Mouse (Mus musculus) heart, adult 18-20 months (tissue): ENCODE measurements around the gene Dgki. TPM values are rescaled to one million over a fixed set of nuclear protein-coding genes. Genes with fewer than 3 reads are reported as not detected.
A peak's percentile ranks its signal among the peaks of the same experiment; 100 is the strongest.

Experiments
- DNase-seq, 2 experiments: peaks; one replicate each; pipeline ENCODE4 v3.0.0; 2021 to 2022; ENCODE audit warnings: mixed read lengths in 1 of 2
- long read RNA-seq, 2 experiments: library from polyadenylated mRNA; stranded (forward); transcript quantifications; one replicate each; pipeline ENCODE4 v2.0.0; 2021
- total RNA-seq, 2 experiments: library from RNA; stranded (reverse); gene quantifications; 2 replicates each; pipeline ENCODE4 v1.2.3; 2021

The Dgki gene
- under 1 TPM; 0.17 to 0.64 TPM for total RNA-seq
- long read RNA-seq, experiment 1, partial matches to known transcripts, result 0 of 1 reads
- long read RNA-seq, experiment 1, other reads (novel, unspliced or antisense), result 1 of 1 reads
- long read RNA-seq, experiment 2, result 0 reads

DNA sequence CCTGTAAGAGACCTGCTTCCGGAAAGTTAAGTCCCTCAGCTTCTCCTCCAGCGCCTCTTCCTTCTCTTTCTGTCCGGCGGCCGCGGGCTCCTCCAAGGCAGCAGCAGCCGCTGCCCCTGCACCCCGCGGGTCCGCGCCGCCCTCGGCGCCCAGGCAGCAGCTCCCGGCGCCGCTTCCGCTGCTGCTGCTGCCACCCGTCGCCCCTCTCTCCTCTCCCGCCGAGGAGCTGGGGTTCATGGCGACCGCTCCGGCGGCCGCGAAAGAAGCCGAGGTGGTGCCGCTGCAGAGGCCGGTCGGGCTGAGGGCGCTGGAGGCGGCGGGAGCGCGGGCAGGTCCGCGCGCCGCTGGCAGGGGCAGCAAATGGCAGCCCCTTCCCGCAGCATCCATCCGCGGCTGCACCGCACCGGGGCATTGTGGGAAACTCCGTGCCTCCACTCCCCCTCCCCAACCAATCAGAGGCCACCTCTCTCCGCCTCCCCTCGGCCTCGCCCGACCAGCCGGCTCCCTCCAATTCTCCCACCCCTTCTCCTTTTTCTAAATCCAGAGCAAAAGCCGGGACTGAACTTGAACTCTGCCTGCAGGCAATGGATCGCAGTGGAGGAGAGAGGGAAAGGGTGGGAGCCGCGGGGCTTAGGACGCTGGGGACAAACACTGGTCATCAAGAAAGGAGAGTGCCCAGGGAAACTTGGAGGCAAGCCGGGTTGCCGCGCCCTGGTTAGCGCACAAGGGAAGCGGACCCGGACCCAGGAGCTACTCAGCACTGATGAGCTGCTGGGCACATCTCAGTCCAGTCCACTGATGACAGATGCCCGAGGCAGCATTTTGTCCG, at the start of gene Dgki:
TSS of gene Dgki (minus strand) at position 623 of the 829 bp plus-strand sequence.
- peak in 1 of 2 experiments; percentile 7 for DNase-seq

- no peak for DNase-seq
Measured at GRCm38 (mm10) chr6:37347606-37348005, 47.6 kb upstream of the Dgki start.

DNA sequence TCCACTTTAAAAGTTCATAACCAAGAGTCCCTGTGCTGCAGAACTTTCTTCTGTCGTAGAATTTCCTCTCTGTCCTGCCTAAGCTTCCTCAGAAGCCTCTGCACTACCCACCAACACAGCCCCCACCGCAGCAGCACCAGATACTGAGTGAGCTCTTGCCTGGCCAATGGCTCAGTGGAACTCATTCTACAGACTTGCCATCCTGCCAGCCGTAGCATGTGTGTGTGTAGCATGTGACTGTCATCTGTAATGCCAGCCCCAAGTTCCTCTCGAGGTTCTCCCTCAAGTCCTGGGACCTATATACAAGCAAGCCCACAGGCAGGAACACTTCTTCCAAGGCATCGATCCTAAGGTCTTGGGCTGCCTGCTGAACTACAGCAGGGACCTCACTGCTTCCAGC, 38.1 kb upstream of the Dgki start:
- DNase-seq, result no peak

DNA sequence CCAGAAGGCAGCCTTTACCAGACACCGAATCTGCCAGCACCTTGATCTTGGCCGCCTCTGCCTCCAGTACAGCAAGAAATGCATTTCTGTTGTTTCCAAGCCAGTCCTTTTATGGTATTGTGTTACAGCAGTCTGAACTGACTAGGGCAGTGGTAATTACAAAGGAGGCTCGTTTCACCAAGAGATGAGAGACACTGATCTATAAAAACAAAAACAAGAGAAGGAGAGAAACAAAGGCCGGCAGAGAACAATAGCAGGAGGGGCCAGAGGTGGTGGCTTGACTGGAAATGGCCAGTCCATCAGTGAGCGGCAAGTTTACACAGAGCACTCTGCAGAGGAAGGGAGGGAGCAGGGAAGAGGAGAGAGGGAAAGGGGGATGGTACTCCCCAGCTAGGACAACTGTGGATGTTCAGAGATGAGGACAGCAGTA, 36.9 kb upstream of the Dgki start:
- DNase-seq, result no peak

- DNase-seq, result no peak
Measured at GRCm38 (mm10) chr6:37336381-37336780, 36.4 kb upstream of the Dgki start.

- no peak for DNase-seq
Measured at GRCm38 (mm10) chr6:37332846-37333245, 32.9 kb upstream of the Dgki start.

- peak in 1 of 2 experiments; percentile 33 for DNase-seq
Measured at GRCm38 (mm10) chr6:37329901-37330864, 30.2 kb upstream of the Dgki start.

GRCm38 (mm10) chr6:37329376-37329775, 29.4 kb upstream of the Dgki start:
- DNase-seq, result no peak

GRCm38 (mm10) chr6:37328671-37329070, 28.7 kb upstream of the Dgki start:
- DNase-seq, result no peak

- no peak for DNase-seq
Measured at GRCm38 (mm10) chr6:37327519-37327918, 27.5 kb upstream of the Dgki start.

- DNase-seq, result peak; percentile 36 to 39
Measured at GRCm38 (mm10) chr6:37326603-37326955, 26.6 kb upstream of the Dgki start.

DNA sequence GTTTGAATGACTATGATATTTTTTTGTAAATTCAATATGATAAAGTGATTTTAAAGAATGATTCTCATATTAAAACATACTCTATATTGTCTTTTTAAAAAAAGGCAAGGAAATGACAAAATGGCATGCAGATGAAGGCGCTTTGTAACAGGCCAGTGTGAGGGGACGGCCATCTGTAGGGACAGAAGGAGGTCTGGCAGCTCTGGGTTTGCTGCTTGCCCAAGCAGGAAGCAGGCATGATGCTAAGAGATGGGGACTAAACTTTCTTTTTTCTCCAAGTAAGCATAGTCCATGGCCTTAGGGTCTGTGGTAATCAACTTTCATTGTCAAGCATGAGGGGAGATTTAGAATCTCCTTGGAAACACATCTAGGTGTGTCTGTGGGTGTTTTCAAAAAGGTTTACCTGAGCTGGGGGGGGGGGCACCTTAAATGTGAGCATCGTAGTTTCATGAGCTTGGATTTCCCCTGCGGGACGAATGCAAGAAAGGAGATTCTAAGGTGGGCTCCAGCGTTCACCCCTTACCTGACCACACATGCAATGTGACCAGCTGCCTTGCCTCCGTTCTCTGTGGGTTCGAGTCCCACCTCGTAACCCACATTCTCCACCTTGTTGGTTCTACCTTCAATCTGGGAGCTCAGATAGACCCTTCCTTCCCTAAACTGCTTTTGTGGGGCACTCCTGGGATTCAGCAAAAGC, 26.1 kb upstream of the Dgki start:
- DNase-seq, result no peak

DNA sequence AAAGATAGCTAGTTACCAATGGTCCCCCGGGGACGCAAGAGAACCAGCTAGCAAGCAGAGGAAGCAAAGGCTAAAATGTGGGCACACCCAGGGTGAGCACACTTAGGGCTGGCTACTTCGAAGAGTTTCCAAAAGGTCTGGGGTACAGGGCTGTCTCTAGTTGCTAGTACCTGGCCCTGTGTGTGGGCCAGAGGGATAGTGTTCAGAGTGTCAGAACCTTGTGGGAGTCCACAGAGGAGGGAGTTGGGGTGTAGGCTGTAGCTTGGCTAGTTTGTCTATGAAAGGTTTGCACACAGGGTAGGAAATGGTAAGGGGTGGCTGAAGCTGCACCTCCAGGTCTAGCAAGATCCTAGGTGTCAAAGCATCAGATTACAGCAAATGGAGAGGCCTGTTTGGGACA, 25.1 kb upstream of the Dgki start:
- DNase-seq, result no peak

DNA sequence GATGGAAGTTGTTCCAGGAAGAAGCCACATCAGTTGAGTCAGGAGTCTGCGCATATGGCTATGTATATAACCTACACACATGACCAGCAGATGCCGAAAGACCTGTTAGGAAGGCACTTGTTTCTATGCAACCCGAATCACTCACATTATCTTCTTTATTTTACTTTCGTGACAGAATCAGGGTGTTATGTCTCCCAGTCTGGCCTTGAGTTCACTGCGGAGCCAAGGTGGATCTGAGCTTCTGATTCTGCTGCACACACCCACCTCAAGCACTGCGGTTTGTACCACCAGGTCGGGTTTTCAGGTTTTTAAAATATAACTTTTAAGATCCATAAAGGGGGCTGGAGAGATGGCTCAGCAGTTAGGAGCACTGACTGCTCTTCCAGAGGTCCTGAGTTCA, 22.7 kb upstream of the Dgki start:
- DNase-seq, result no peak

DNA sequence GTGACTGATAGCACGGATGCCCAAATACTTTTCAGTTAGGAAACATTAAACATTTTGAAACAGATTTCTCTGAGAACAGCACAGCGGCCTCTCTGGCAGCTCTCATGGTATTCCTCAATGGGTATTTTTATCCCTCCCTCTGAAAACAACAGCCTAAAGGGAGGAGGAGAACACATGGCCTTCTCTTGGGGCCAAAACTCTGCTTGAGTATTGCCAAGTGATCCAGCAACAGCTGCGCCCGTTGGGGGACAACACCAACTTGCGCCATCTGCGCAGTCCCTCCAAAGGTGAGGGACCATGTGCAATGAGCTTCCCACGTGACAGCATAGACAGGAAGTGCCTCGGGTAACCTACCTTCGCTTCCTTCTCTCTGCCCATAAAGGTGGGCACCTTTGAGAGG, 22.1 kb upstream of the Dgki start:
- no peak for DNase-seq

DNA sequence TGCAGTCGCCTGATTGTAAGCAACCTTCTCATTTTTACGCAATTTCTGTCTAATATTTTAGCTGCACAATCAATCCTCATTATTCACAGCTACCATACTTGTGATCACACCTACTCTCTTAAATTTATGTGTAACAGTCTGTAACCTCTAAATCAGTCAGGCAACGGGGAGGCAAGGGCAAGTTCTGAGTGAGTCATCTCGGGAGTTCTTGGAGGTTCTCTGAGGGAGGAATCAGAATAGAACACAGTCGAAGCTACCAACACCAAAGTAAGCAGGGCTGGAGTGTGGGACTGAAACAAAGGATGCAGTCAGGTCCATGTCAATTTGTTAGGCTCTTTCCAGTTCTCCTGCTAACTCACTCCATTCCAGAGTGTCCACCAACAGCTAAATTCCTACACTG, 17.9 kb upstream of the Dgki start:
- DNase-seq, result no peak

DNA sequence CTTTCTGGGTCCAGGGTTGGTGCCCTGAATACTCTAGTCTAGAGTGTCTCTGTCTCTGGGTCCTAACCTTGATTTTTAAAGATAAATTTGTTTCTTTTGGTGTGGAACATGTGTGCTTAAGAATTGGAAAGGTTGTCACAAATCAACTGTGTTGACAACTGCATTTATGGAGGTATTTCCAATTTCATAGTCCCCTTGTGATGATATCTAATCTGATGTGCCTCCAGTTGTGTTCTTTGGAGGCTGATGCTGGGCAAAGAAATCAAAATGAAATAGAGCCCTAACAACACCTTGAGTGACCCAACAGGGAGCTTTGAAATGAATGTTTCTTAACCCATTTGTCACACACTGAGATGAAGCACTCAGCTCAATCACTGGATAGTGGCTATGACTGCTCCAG, 15.5 kb upstream of the Dgki start:
- DNase-seq, result no peak

DNA sequence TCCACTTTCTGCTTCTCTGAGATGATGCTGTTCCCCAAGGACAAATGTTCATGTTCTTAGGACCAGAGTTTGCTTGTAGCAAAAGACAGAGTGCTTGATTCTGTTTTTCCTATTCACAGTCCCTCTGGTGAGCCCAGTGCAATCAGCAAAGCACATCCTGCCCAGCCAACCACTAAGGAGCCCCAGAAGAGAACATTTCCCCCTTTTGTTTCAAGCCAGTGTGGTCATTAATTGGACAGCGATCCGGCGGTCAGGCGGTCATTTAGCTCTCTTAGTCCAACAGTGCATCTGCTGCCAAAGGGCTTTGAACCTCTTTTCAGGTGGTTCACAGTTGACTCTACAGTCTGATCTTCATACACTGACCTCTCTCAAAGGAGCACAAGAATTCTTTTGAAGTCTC, 10.6 kb upstream of the Dgki start:
- DNase-seq, result no peak

DNA sequence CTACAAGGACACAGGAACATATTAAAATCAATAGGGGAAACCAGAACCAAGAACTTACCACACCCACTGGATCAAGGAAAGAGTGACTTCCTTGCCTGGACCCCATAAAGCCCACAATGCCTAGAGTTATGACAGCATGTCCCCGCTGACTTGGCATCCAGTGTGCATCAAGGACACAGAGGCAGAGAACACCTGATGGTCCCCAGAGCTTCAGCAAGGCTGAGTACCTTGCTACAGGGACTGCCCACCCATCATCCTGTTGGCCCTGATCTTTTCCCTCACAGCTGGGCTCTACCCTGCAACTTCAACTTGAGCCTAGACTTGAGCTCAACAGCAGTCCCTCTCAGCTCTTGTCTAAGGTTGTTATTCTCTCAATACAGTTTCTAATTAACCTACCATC, 6.6 kb upstream of the Dgki start:
- no peak for DNase-seq

- DNase-seq, result no peak
Measured at GRCm38 (mm10) chr6:37300492-37300891, 508 bp upstream of the Dgki start.

DNA sequence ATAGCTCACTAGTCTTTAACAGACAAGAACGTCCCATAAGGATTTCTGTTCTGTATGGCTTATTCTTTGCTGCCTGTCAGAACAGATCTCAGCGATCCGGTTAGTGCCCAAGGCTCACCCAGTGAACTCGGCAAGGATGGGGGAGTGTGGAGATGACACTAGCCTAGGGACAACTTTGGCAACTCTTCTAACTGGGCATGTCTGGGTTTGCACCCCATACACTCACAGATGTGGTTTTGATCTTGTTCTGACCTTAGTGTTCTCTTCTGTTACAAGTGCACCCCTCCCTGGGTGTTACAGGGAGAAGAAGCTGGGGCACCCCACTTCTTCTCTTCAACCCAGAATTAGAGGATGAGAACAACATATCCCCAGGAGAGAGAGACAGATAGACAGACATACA, 1.0 kb downstream of the Dgki start:
- no peak for DNase-seq

GRCm38 (mm10) chr6:37297744-37298482, 2.1 kb downstream of the Dgki start:
- no peak for DNase-seq
